ENCODE assay signal across 16 mouse cellular contexts in the genomic region with DNA sequence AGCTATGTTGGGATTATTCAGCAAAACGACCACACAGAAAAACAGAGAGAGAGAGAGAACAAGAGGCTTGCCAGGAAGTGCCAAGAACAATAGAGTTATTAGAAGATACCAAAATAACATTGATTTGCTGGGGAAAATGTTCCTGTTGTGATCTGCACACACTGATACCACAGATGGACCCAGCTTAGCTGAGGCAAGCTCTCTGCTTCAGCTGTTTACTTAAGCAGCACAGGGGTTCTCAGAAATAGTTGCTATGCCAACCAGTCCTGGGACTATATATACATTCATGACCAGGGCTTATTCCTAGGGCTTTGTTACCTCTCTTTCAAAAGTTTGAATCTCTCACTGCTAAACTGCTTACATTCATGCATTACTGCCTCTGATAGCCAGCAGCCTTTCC.
DNase-seq lines count a peak whose midpoint lies in the region; ATAC-seq and TF ChIP-seq lines count a peak whose summit lies in the region.
"Had no signal": no experiment of that assay in that cellular context is flagged by ENCODE, and none has a peak within 500 bp of the region (broad histone marks: within the 10 kb centered on the region; RNA-seq: fewer than 3 reads in every experiment).

No protein-coding gene starts in this region.

- no peak overlapping the region for H3K9ac ChIP-seq in lung, embryonic 16.5 days (ENCODE audit: low read length)
- no peak overlapping the region for H3K9ac ChIP-seq in intestine, embryonic 16.5 days (ENCODE audit: low read depth, low read length)
- no peak overlapping the region for H3K9ac ChIP-seq in intestine, postnatal 0 days (ENCODE audit: low read depth, low read length)
- H3K9ac ChIP-seq: embryonic facial prominence, embryonic 15.5 days had no signal

- DNase-seq in frontal cortex, postnatal 14 days (ENCODE audit: low spot score in 2 of 2): no peak
- DNase-seq in lung, adult 2 months: no peak
- peak; percentile 15 to 34 for DNase-seq in layer of hippocampus, postnatal 14 days (ENCODE audit: low spot score in 2 of 2)
- DNase-seq in heart, postnatal 10 days: no peak
- DNase-seq: cerebellum, postnatal 10 days; lung, adult 18-20 months; right cerebral cortex, adult 18-20 months; thymus, postnatal 36 days had no signal

- no peak overlapping the region for H3K4me2 ChIP-seq in lung, embryonic 16.5 days (ENCODE audit: low read depth, low read length)
- no peak overlapping the region for H3K4me2 ChIP-seq in intestine, embryonic 16.5 days (ENCODE audit: low read depth, low read length)
- H3K4me2 ChIP-seq in intestine, postnatal 0 days (replicated peaks; ENCODE audit: low read depth): no peak overlapping the region
- H3K4me2 ChIP-seq: embryonic facial prominence, embryonic 15.5 days had no signal

- no peak overlapping the region for H3K4me3 ChIP-seq in lung, embryonic 16.5 days (ENCODE audit: low read length)
- H3K4me3 ChIP-seq in lung, adult 2 months (replicated peaks; ENCODE audit: extremely low read depth, low read depth, low read length): no peak overlapping the region
- no peak overlapping the region for H3K4me3 ChIP-seq in intestine, embryonic 16.5 days (ENCODE audit: low read length)
- H3K4me3 ChIP-seq in intestine, postnatal 0 days (ENCODE audit: low read depth, low read length): no peak overlapping the region
- H3K4me3 ChIP-seq: embryonic facial prominence, embryonic 15.5 days; megakaryocyte, embryonic 14.5 days had no signal

- WGBS in lung, embryonic 16.5 days: 17% methylated on average over 1 of the region's 1 CpGs
- WGBS in lung, adult 2 months: 19% methylated on average over 1 of the region's 1 CpGs
- WGBS in intestine, embryonic 16.5 days: 26% methylated on average over 1 of the region's 1 CpGs
- 37% methylated on average over 1 of the region's 1 CpGs for WGBS in intestine, postnatal 0 days

- no peak for TF ChIP-seq CTCF in lung, adult 2 months (IDR thresholded peaks at IDR 0.05; ENCODE audit: insufficient read depth, low read length)
- TF ChIP-seq CTCF in intestine, postnatal 0 days (IDR thresholded peaks at IDR 0.05; ENCODE audit: low read depth): no peak

- intact Hi-C loops in heart, postnatal 10 days (cut with DNase I): no loop called here

- H3K36me3 ChIP-seq in lung, embryonic 16.5 days (ENCODE audit: control insufficient read depth, insufficient read depth, low read length): no peaks in the 10 kb centered on the region
- H3K36me3 ChIP-seq in intestine, embryonic 16.5 days (ENCODE audit: control insufficient read depth, insufficient read depth, low read length): no peaks in the 10 kb centered on the region
- no peaks in the 10 kb centered on the region for H3K36me3 ChIP-seq in intestine, postnatal 0 days (ENCODE audit: control insufficient read depth, insufficient read depth)
- H3K36me3 ChIP-seq: embryonic facial prominence, embryonic 15.5 days had no signal

- no peaks in the 10 kb centered on the region for H3K9me3 ChIP-seq in lung, embryonic 16.5 days (ENCODE audit: control insufficient read depth, low read length)
- no peaks in the 10 kb centered on the region for H3K9me3 ChIP-seq in intestine, embryonic 16.5 days (ENCODE audit: control insufficient read depth, low read length)
- H3K9me3 ChIP-seq in intestine, postnatal 0 days (ENCODE audit: control insufficient read depth): no peaks in the 10 kb centered on the region
- H3K9me3 ChIP-seq: embryonic facial prominence, embryonic 15.5 days; megakaryocyte, embryonic 14.5 days had no signal

- H3K27ac ChIP-seq in lung, embryonic 16.5 days (ENCODE audit: low read length): peak overlapping the region; percentile 16; the same call in 1 of the 2 replicates
- H3K27ac ChIP-seq in intestine, embryonic 16.5 days (ENCODE audit: low read length): no peak overlapping the region
- H3K27ac ChIP-seq in intestine, postnatal 0 days (ENCODE audit: low read depth, low read length): no peak overlapping the region
- H3K27ac ChIP-seq: embryonic facial prominence, embryonic 15.5 days; kidney, postnatal 0 days; stomach, postnatal 0 days had no signal

- ATAC-seq in frontal cortex, adult (ENCODE audit: low TSS enrichment): peak; percentile 76
- peak; percentile 83; the same call in 1 of the 2 replicates for ATAC-seq in lung, embryonic 16.5 days (ENCODE audit: low read depth)
- no peak for ATAC-seq in intestine, embryonic 16.5 days
- ATAC-seq in intestine, postnatal 0 days: no peak

- no peak for TF ChIP-seq POLR2A in lung, adult 2 months (IDR thresholded peaks at IDR 0.05; ENCODE audit: borderline replicate concordance, extremely low read depth, low read depth, low read length)

- no peaks in the 10 kb centered on the region for H3K27me3 ChIP-seq in lung, embryonic 16.5 days (ENCODE audit: control insufficient read depth, insufficient read depth, low read depth, low read length)
- H3K27me3 ChIP-seq in intestine, embryonic 16.5 days (replicated peaks; ENCODE audit: control insufficient read depth, insufficient read depth, low read length): no peaks in the 10 kb centered on the region
- no peaks in the 10 kb centered on the region for H3K27me3 ChIP-seq in intestine, postnatal 0 days (replicated peaks; ENCODE audit: control insufficient read depth, insufficient read depth, low read length)
- H3K27me3 ChIP-seq: embryonic facial prominence, embryonic 15.5 days; megakaryocyte, embryonic 14.5 days had no signal

- H3K4me1 ChIP-seq in lung, embryonic 16.5 days (replicated peaks; ENCODE audit: control insufficient read depth, insufficient read depth, low read length): no peaks in the 10 kb centered on the region; the same call in 1 of the 2 replicates
- H3K4me1 ChIP-seq in lung, adult 2 months (ENCODE audit: control insufficient read depth, insufficient read depth, low read length): no peaks in the 10 kb centered on the region
- no peaks in the 10 kb centered on the region for H3K4me1 ChIP-seq in intestine, embryonic 16.5 days (ENCODE audit: control insufficient read depth, insufficient read depth, low read length)
- H3K4me1 ChIP-seq in intestine, postnatal 0 days (replicated peaks; ENCODE audit: control insufficient read depth, insufficient read depth, low read length): no peaks in the 10 kb centered on the region
- H3K4me1 ChIP-seq: embryonic facial prominence, embryonic 15.5 days had no signal

Comparison
In these comparisons a context has a peak if more than half of its experiments do, and no peak if none do; other contexts are left out.
1. ATAC-seq: peak in frontal cortex, adult (single experiment) and lung, embryonic 16.5 days (single experiment); none in intestine, embryonic 16.5 days (single experiment) and intestine, postnatal 0 days (single experiment).
2. DNase-seq: peak in layer of hippocampus, postnatal 14 days (2 of 2); none in frontal cortex, postnatal 14 days (0 of 2), lung, adult 2 months (single experiment) and heart, postnatal 10 days (0 of 2).